Mouse (Mus musculus): ENCODE data around the gene Gm20388. TPM values are rescaled to one million over a fixed set of nuclear protein-coding genes. Genes with fewer than 3 reads are reported as not detected.

Gene Gm20388
- polyA plus RNA-seq, 1 experiment from 2014 or later, result 7.4 TPM

GRCm38 (mm10) chr8:121619401-121619995 lies 1708.9 kb downstream of the Gm20388 start:
- peak overlapping the region; percentile 57 for H3K27ac ChIP-seq (ENCODE audit: low read length)
- no peak overlapping the region for H3K4me2 ChIP-seq (ENCODE audit: low read depth, low read length)
- peak; percentile 74 for ATAC-seq (ENCODE audit: insufficient read depth, low FRiP score)
- H3K36me3 ChIP-seq (ENCODE audit: control insufficient read depth, insufficient read depth, low read length), result no peaks in the 10 kb centered on the region
- no peak overlapping the region for H3K9ac ChIP-seq (ENCODE audit: low read length)
- WGBS, result 32% methylated on average over 7 of the region's 7 CpGs
- H3K4me3 ChIP-seq (replicated peaks; ENCODE audit: low read length), result no peak overlapping the region
- no peaks in the 10 kb centered on the region for H3K9me3 ChIP-seq (replicated peaks; ENCODE audit: control insufficient read depth, low read length)
- H3K4me1 ChIP-seq (ENCODE audit: control insufficient read depth, insufficient read depth, low read length), result peaks cover 36% of the 10 kb centered on the region
- H3K27me3 ChIP-seq (ENCODE audit: control insufficient read depth, insufficient read depth, low read length), result no peaks in the 10 kb centered on the region

- Histone ChIP-seq H3K4me2 (ENCODE audit: low read depth, low read length) (no peak overlapping the region), H3K9ac (ENCODE audit: low read length) (no peak overlapping the region), H3K27ac (ENCODE audit: low read length) (no peak overlapping the region), H3K4me3 (replicated peaks; ENCODE audit: low read length) (no peak overlapping the region), H3K36me3 (ENCODE audit: control insufficient read depth, insufficient read depth, low read length) (no peaks in the 10 kb centered on the region), H3K27me3 (ENCODE audit: control insufficient read depth, insufficient read depth, low read length) (no peaks in the 10 kb centered on the region), H3K4me1 (ENCODE audit: control insufficient read depth, insufficient read depth, low read length) (peaks cover 36% of the 10 kb centered on the region), H3K9me3 (replicated peaks; ENCODE audit: control insufficient read depth, low read length) (no peaks in the 10 kb centered on the region)
- ATAC-seq (ENCODE audit: insufficient read depth, low FRiP score), result no peak
- 69% methylated on average over 12 of the region's 12 CpGs for WGBS
These were observed 1710.3 kb downstream of the Gm20388 start for GRCm38 (mm10) chr8:121620801-121621516.

GRCm38 (mm10) chr8:121621879-121622278 lies 1711.2 kb downstream of the Gm20388 start:
- ATAC-seq (ENCODE audit: insufficient read depth, low FRiP score), result no peak
- Histone ChIP-seq H3K9me3 (replicated peaks; ENCODE audit: control insufficient read depth, low read length) (no peaks in the 10 kb centered on the region), H3K36me3 (ENCODE audit: control insufficient read depth, insufficient read depth, low read length) (no peaks in the 10 kb centered on the region), H3K27ac (ENCODE audit: low read length) (no peak overlapping the region), H3K4me3 (replicated peaks; ENCODE audit: low read length) (no peak overlapping the region), H3K4me2 (ENCODE audit: low read depth, low read length) (no peak overlapping the region), H3K9ac (ENCODE audit: low read length) (no peak overlapping the region), H3K27me3 (ENCODE audit: control insufficient read depth, insufficient read depth, low read length) (no peaks in the 10 kb centered on the region), H3K4me1 (ENCODE audit: control insufficient read depth, insufficient read depth, low read length) (peaks cover 36% of the 10 kb centered on the region)
- 70% methylated on average over 1 of the region's 1 CpGs for WGBS

DNA sequence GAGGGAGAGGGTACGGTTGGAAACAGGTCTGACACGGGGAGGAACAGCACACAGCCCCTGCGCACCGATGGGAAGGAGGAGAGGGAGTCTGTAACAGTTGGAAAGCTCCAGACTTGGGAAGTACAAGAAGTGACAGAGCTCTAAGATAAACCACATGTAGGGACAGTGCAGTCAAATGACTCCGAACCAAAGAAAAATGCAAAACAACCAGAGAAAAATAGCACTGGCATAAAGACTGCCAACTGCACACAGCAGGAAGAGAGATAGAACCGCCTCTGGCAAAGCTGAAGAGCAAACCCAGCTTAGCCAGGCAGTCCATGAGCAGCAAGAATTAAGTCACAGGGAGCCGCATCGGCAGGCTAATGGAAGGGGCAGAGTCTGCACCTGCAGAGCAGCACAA lies 1712.4 kb downstream of the Gm20388 start:
- H3K4me1 ChIP-seq (ENCODE audit: control insufficient read depth, insufficient read depth, low read length), result peaks cover 36% of the 10 kb centered on the region
- WGBS, result 89% methylated on average over 8 of the region's 8 CpGs
- H3K9me3 ChIP-seq (replicated peaks; ENCODE audit: control insufficient read depth, low read length), result no peaks in the 10 kb centered on the region
- H3K9ac ChIP-seq (ENCODE audit: low read length), result no peak overlapping the region
- no peak overlapping the region for H3K4me3 ChIP-seq (replicated peaks; ENCODE audit: low read length)
- peaks cover 4% of the 10 kb centered on the region; the same call in 1 of the 2 replicates for H3K36me3 ChIP-seq (ENCODE audit: control insufficient read depth, insufficient read depth, low read length)
- ATAC-seq (ENCODE audit: insufficient read depth, low FRiP score), result no peak
- H3K27me3 ChIP-seq (ENCODE audit: control insufficient read depth, insufficient read depth, low read length), result no peaks in the 10 kb centered on the region
- H3K4me2 ChIP-seq (ENCODE audit: low read depth, low read length), result no peak overlapping the region
- no peak overlapping the region for H3K27ac ChIP-seq (ENCODE audit: low read length)

GRCm38 (mm10) chr8:121628681-121629080 lies 1718.0 kb downstream of the Gm20388 start:
- no peak overlapping the region for H3K4me3 ChIP-seq (replicated peaks; ENCODE audit: low read length)
- no peaks in the 10 kb centered on the region for H3K9me3 ChIP-seq (replicated peaks; ENCODE audit: control insufficient read depth, low read length)
- no peak overlapping the region for H3K27ac ChIP-seq (ENCODE audit: low read length)
- no peaks in the 10 kb centered on the region for H3K27me3 ChIP-seq (ENCODE audit: control insufficient read depth, insufficient read depth, low read length)
- H3K4me1 ChIP-seq (ENCODE audit: control insufficient read depth, insufficient read depth, low read length), result peaks cover 17% of the 10 kb centered on the region
- peaks cover 10% of the 10 kb centered on the region; the same call in 1 of the 2 replicates for H3K36me3 ChIP-seq (ENCODE audit: control insufficient read depth, insufficient read depth, low read length)
- no peak overlapping the region for H3K4me2 ChIP-seq (ENCODE audit: low read depth, low read length)
- no peak for ATAC-seq (ENCODE audit: insufficient read depth, low FRiP score)
- 80% methylated on average over 4 of the region's 4 CpGs for WGBS
- H3K9ac ChIP-seq (ENCODE audit: low read length), result no peak overlapping the region

GRCm38 (mm10) chr8:121631645-121632071 lies 1721.0 kb downstream of the Gm20388 start:
- no peak for ATAC-seq (ENCODE audit: insufficient read depth, low FRiP score)
- WGBS, result 44% methylated on average over 7 of the region's 7 CpGs
- peaks cover 22% of the 10 kb centered on the region for H3K4me1 ChIP-seq (ENCODE audit: control insufficient read depth, insufficient read depth, low read length)
- H3K9me3 ChIP-seq (replicated peaks; ENCODE audit: control insufficient read depth, low read length), result no peaks in the 10 kb centered on the region
- no peaks in the 10 kb centered on the region for H3K27me3 ChIP-seq (ENCODE audit: control insufficient read depth, insufficient read depth, low read length)
- H3K36me3 ChIP-seq (ENCODE audit: control insufficient read depth, insufficient read depth, low read length), result peaks cover 10% of the 10 kb centered on the region; the same call in 1 of the 2 replicates
- no peak overlapping the region for H3K9ac ChIP-seq (ENCODE audit: low read length)
- H3K4me3 ChIP-seq (replicated peaks; ENCODE audit: low read length), result no peak overlapping the region
- H3K4me2 ChIP-seq (ENCODE audit: low read depth, low read length), result no peak overlapping the region
- peak overlapping the region; percentile 58; the same call in 1 of the 2 replicates for H3K27ac ChIP-seq (ENCODE audit: low read length)

GRCm38 (mm10) chr8:121632401-121632800 lies 1721.8 kb downstream of the Gm20388 start:
- Histone ChIP-seq H3K36me3 (ENCODE audit: control insufficient read depth, insufficient read depth, low read length) (peaks cover 10% of the 10 kb centered on the region; the same call in 1 of the 2 replicates), H3K9ac (ENCODE audit: low read length) (no peak overlapping the region), H3K4me2 (ENCODE audit: low read depth, low read length) (no peak overlapping the region), H3K9me3 (replicated peaks; ENCODE audit: control insufficient read depth, low read length) (no peaks in the 10 kb centered on the region), H3K4me1 (ENCODE audit: control insufficient read depth, insufficient read depth, low read length) (peaks cover 22% of the 10 kb centered on the region), H3K27me3 (ENCODE audit: control insufficient read depth, insufficient read depth, low read length) (no peaks in the 10 kb centered on the region), H3K4me3 (replicated peaks; ENCODE audit: low read length) (no peak overlapping the region), H3K27ac (ENCODE audit: low read length) (no peak overlapping the region)
- ATAC-seq (ENCODE audit: insufficient read depth, low FRiP score), result no peak
- WGBS, result 75% methylated on average over 5 of the region's 5 CpGs

DNA sequence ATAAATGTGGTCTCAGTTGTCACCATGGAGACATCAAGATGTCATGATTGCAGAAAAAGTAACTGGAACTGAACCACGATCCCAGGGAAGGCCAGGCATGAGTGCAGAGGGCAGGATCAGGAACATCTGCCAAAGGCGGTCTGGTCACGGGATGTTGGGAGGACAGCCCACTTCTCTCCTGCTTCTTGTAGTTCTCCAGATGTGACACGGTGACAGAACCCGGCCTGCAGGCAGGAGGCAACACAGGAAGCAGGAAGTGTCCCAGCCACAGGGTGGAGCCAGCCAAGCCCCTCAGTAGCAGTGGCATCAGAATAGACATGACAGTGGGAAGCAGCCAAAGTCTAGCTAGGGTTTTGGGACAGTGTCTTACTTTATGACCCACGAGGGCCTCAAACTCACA lies 1724.9 kb downstream of the Gm20388 start:
- no peak overlapping the region for H3K4me2 ChIP-seq (ENCODE audit: low read depth, low read length)
- WGBS, result 59% methylated on average over 6 of the region's 6 CpGs
- H3K4me3 ChIP-seq (replicated peaks; ENCODE audit: low read length), result no peak overlapping the region
- no peaks in the 10 kb centered on the region for H3K27me3 ChIP-seq (ENCODE audit: control insufficient read depth, insufficient read depth, low read length)
- H3K9ac ChIP-seq (ENCODE audit: low read length), result no peak overlapping the region
- no peak overlapping the region for H3K27ac ChIP-seq (ENCODE audit: low read length)
- H3K36me3 ChIP-seq (ENCODE audit: control insufficient read depth, insufficient read depth, low read length), result no peaks in the 10 kb centered on the region
- H3K9me3 ChIP-seq (replicated peaks; ENCODE audit: control insufficient read depth, low read length), result no peaks in the 10 kb centered on the region
- ATAC-seq (ENCODE audit: insufficient read depth, low FRiP score), result no peak
- peaks cover 22% of the 10 kb centered on the region for H3K4me1 ChIP-seq (ENCODE audit: control insufficient read depth, insufficient read depth, low read length)

DNA sequence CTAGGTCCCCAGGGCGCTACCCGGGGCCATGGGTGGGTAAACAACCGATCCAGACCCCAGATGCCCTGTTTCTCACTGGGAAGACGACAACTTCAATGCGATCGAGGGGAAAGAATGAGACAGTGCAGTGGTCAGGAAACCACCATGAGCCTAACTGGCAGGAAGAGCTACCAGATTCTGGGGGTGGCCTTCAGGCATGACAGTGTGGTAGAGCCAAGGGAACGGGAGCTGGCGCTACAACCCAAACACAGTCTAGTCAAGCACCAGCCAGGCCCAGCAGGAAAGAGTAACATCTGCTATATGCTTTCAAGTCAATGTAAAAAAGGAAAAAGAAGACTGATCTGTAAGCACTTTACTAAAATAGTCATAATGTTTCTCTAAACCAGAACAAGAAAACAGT lies 1725.5 kb downstream of the Gm20388 start:
- no peaks in the 10 kb centered on the region for H3K9me3 ChIP-seq (replicated peaks; ENCODE audit: control insufficient read depth, low read length)
- H3K9ac ChIP-seq (ENCODE audit: low read length), result no peak overlapping the region
- no peaks in the 10 kb centered on the region for H3K27me3 ChIP-seq (ENCODE audit: control insufficient read depth, insufficient read depth, low read length)
- no peaks in the 10 kb centered on the region for H3K36me3 ChIP-seq (ENCODE audit: control insufficient read depth, insufficient read depth, low read length)
- no peak overlapping the region for H3K4me3 ChIP-seq (replicated peaks; ENCODE audit: low read length)
- H3K4me1 ChIP-seq (ENCODE audit: control insufficient read depth, insufficient read depth, low read length), result peaks cover 22% of the 10 kb centered on the region
- H3K4me2 ChIP-seq (ENCODE audit: low read depth, low read length), result no peak overlapping the region
- no peak for ATAC-seq (ENCODE audit: insufficient read depth, low FRiP score)
- H3K27ac ChIP-seq (ENCODE audit: low read length), result no peak overlapping the region
- WGBS, result 70% methylated on average over 8 of the region's 8 CpGs
